Mouse (Mus musculus) c-Kit-negative CD71-positive TER-119-positive erythroid progenitor cells, embryonic 14.5 days (primary cell): ENCODE results near the gene Sppl2c.

Experiments
- DNase-seq: peaks from one replicate; pipeline ENCODE4 v3.0.0-alpha.2; 2013; ENCODE audit warnings: low read depth, low spot score

Sppl2c gene

DNA sequence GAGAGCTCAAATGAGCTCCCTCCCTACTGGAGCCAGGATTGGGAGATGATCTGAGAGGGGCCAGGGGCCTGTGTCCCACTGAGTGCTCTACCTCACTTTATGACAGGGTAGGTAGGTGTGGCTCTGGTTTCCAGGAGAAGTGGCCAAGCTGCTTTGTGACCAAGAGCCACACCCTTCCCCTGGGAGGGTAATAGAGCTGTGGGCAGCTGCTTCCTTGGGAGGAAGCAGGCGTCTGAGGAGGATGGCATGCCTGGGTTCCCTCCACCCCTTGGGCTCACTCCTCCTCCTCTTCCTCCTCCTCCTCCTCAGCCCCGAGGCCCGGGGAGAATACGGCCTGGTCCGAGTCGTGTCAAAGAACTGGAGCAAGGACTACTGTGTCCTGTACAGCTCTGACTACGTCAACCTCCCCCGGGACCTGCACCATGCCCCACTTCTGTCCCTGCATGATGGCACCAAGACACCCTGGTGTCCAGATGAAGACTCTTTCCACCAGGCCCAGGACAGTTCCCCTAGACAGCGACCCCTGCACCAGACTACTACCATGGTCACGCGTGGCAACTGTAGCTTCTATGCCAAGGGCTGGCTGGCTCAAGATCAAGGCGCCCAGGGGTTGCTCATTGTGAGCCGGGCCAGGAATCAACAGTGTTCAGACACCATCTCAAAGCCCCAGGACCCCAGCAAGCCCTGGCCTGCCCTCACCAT, at the start of gene Sppl2c:
Sppl2c (plus strand) TSS at position 193 of the 702 bp plus-strand sequence.
- no peak for DNase-seq

DNA sequence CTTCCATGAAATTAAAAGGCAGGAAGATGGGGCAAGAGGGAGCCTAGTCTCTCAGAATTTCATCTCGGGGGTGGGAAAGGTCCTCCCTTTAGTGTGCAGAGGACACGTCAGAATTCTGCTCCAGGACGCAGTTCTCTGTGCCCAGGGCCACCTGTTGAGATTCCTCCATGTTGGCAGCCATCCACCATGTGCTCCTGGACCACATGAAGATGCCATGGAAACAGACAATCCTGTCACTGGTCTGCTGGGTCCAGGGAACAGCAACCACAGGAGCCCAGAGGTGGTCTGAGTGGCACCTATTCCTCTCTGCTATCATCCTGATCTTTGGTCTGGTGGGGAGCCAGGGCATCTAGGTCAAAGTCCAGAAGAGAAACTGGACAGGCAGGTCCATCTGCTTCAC, 47.2 kb upstream of the Sppl2c start:
- DNase-seq = no peak

DNA sequence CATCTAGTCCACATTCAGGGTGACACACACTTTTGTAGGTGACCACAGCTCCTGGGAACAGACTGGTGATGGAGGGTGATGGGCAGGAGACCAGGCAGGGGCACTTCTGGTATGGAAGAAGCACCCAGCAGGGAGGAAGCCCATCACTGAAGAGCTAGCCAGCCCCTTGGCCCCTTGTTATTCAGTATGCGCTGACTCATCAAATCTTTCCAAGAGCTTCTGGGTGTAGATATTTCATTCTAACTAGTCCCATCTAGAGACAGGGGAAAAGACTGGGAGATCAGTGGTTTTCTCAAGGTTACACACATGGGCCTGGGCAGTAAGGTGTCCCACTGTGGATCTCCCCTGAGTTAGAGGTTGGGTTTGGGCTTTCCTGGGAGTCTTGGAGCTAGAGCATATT, 41.2 kb upstream of the Sppl2c start:
- no peak for DNase-seq

DNA sequence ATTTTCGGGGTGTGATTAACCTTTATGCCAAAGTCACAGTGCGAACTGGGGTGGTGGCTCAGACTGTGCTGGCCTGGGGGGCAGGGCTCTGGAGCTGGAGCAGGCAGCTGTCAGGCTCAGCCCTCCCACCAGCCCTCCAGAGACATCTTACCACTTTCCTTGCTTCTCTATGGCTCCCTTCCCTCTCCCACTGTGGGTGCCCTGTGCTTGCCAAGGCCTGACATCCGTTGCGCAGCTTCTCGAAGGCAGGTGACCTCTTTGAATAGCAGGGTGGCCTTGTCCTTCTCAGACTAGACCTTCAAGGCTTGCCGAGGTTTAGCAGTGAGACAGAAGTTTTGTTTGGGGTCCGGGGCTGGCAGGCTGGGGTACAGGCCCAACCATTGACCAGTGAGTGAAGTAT, 37.3 kb upstream of the Sppl2c start:
- no peak for DNase-seq

DNA sequence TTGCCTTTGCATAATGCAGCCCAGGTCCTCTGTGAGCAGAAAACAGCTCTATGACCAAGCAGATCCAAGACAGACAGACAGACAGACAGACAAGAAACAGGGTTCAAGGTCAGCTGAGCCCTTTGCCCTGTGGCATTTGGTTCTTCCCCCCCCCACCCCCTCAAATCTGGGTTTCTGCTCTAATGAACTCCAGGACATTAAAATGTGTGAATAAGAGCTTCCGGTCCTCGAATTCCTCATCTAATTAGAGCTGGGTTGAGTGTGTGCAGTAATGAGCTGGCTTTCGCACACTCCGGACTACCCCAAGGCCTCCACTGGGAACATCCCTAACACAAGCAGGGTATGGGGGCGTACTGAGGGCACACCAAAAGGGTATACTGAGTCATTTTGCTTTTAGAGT, 35.2 kb upstream of the Sppl2c start:
- DNase-seq = no peak

DNA sequence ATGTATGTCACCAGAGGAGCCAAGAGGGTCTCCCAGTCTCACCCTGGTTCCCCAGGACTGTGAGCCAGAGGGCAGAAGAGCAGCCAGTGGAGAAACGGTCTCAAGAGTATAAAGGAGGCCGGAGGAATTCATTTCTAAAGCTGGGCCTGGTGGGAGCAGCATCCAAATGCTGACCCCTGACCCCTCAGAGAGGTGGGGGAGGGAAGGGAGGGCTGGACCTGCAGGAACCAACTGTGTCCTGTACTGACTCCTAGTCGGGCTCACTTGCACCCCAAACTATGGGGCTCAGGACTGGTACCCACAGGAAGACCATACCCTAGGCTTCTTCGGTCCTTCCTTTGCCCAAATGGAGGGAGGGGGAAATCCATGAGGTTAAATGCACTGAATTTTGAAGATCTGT, 31.8 kb upstream of the Sppl2c start:
- no peak for DNase-seq

DNA sequence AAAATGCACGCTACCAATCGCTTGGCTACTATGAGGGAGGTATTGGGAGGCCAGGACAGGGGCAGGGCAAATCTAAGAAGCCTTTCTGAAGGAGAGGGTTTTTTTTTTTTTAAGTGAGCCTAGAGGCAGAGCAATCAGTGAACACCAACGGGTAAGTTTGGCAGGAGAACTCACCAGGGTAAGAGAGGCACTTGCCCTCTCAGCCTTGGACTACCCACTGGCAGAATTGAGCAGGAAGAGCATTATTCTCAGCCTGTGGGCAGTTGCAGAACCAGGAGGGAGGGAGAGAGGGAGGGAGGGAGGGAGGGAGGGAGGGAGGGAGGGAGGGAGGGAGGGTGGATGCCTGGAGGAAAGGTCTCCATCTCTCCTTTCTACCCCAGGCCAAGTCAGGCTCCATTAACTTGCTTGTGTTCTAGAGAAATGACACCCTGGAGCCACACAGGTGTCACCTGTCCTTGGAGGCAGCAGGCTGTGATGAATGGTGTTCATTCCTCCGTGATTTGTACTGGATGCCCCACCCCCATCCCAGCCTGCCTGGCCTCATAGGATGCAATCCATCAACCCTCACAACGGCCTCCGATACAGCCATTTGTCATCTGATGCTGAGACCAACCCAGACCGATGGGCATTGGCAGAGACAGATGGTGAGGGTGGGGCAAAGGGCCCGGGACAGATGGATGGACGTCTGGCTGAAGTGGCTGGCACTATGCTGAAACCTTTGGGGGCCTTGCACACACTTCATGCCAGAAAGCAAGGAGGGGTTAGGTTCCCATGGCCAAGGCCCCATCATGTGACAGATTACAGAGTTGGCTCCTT, 31.1 kb upstream of the Sppl2c start:
- DNase-seq = no peak

DNA sequence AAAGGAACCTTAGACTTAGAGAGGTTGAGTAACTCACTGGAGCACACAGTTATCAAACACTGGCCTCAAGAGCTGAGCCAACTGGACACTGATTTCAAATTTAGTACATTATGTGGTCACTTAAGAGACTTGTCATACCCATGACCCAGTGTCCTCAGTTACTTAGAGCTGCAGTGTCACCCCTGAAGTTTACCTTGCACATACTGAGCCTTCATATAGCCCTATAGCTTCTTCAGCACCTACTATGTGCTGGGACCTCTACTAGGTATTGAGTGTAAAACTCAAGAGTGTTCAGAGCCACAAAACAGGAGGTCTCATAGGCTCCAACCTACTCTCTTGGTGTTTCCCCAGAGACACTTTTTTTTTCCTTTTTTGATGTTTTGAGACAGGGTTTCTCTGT, 30.2 kb upstream of the Sppl2c start:
- DNase-seq = no peak

DNA sequence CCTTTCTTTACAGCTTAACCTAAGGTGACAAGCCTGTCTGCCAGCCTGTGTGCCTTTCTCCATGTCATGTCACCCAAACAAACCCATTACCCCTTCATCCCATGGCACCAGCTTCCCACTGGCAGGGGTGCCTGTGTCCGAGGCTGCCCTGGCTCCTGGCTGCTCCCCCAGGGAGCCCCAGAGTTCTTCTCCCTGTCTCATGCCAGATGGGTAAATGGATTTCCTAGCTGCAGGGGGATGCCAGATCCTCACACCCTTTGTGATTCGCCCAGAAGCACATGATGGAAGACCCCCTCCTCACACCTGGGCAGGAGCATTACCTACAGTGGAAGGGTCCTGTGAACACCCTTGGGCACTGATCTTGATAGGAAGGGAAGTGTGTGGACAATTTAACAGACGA, 29.7 kb upstream of the Sppl2c start:
- no peak for DNase-seq

DNA sequence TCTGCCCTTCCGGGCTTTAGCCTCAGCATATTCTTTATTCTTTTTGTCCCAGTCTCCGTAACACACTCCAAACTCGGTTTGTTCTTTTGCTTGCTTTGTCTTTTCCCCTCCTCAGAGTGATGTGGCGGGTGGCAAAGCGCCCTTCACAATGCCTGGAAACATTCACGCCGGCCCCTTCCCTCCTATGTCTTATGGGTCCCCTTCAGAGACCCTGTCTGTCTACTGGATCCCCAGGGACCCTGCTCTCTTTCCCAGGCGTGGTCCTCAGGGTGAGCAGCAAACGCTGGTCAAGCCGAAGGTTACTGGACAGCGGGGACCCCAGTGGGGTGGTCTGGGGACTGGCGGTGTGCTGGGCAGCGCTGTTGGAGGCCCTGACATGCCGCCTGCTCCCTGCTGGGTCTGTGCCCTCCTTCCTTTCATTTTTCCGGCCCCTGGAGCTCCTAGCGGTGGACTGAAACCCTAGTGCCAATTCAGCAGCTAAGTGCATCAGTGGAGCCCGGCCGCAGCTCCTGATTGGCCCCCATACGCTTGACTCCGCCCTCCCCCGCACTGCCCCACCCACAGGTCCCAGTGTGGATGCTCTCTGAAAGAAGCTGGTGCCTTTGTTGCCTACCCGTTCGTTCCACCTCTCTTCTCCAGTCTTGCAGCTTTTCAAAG, 28.4 kb upstream of the Sppl2c start:
- DNase-seq = no peak

DNA sequence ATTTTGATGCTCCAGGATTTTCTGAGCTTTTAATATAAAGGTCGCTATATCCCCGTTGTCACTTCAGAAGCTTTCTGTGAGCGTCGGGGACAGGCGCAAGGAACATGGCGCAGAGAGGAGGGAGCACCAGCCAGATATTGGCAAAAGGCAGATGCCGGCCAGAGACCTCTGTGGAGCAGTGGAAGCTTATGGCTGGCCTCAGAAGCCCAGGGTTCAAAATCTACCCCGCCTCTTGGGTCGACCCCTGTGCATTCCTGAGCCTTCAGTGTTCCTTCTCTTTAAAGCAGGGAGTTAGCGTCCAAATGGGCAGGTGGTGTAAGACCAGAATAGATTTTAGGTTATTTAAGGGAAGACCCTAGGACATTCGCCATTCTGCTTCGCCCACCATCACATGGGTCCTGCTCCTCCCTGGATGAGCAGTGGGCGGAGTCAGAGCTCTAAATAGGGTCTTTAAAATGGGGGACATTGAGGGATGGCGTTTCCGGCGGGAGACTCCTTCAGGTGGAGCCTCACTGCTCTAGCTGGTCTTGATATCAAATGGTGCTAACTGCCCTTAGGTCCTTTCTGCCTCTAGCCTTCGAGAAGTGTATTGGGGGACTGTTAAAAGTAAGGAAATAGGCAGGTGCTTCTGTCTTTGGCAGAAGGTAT, 27.7 kb upstream of the Sppl2c start:
- no peak for DNase-seq

DNA sequence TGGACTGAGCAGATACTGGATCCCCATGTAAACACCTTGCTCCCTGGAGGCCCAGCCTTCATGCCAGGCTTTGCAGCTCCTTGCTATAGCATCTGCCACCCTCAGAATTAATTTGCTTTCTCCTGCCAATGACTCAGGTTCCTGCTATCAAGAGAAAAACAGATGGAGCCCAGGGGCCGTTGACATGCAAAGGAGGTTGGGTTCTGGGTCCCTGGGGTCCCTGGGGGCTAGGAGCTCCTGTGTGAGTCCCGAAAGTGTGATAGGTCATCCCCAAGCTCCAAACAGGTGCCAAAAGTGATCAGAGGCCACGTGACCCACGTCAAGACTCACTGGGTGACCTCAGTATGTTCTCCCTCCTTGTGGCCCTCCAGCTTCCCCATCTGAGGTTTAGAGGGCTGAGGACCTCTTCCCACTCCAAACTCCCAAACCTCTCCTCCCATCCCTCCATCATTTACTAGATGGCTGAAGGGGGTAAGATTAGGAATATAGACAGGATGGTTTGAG, 26.3 kb upstream of the Sppl2c start:
- DNase-seq = no peak

DNA sequence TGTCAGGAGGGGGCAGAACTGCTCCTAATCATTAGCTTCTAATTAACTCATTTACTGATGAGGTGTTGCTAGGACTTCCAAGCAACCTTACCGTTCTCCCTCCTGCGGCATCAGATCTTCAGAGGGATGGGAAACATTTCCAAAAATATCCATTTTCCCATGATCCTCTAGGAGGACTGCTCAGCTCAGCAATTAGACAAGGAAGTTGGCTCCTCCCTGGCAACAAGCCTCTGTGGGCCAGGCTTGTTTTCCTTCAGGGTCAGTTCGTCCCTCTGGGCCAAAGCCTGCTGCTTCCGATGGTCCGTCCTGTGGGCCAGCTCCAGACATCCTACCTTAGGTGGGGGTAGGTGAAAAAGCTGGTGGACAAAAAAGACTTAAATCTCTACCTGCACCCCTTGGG, 25.0 kb upstream of the Sppl2c start:
- no peak for DNase-seq

DNA sequence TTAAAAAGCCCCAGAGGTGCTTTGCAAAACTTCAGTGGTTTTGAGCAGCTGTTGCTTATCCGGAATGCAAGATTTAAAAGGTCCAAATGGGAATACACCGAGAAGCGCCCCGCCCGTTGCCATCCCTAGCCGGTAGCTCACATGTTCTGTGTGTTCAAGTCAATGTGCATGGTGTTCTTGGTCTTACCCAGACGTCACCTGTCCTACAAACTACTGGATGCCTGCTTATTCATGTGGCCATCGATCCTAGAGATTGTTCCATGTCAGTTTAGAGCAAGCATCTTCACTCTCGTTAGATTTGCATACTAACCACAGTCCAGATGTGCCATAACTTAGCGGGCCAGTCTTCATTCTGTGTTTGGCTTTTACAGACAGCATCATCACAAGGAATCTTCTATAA, 21.9 kb upstream of the Sppl2c start:
- DNase-seq = no peak

DNA sequence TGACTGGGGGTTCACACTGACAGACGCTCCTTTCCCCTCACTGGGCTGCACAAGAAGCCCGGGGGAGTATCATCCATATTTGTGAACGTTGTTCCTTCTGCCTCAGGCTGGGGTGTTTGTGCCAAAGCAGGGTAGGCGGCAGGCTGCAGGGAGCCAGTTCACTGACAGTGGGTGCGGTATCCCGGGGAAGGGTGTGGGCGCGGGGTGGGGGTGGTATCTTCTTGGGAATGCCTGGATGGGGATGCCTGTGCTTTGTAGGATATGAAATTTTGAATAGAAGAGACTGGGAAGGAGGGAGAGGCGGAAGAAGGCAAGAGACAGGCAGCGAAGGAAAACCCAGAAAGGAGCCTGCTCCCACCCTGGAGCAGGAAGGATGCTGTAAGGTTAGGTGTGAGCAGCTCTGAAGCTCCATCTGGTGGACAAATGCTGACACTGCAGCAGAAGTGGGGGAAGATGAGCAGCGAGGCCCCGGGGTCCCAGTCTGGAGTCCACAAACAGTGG, 14.8 kb upstream of the Sppl2c start:
- DNase-seq = peak; percentile 20

DNA sequence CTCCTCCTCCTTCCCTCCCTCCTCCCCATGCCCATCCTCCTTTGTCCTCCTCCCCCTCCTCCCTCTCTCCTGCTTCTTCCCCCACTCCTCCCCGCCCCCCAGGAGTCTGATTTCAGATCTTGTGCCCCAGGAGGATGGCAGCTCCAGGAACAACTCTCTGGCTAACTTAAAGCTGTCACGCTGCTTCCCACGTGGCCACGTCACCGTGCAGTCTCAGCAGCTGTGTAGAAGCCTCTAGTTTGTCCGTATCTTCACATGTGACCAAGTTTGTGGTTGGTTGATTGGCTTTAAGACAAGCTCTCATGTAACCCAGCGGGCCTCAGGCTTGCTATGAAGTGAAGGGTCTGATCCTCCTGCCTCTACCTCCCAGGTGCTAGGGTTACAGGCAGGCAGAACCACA, 7.2 kb upstream of the Sppl2c start:
- DNase-seq = no peak

DNA sequence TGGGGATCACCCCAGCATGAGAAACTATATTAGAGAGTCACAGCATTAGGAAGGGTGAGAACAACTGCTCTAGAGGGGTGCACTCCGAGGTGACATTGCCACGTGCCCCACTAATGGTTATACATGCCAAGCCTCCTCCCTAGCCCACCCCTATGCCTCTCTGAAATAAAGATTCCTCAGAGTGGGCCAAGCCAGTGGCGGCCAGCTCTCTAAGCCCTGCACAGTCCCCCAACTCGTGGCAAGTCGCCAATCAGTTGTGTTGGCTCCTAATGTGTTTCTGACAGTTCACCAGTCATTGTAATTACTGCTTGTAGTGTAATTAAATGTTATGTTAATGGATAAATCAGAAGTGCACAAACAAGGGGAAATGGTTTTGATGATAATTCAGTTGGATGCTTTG, 6.3 kb upstream of the Sppl2c start:
- no peak for DNase-seq

DNA sequence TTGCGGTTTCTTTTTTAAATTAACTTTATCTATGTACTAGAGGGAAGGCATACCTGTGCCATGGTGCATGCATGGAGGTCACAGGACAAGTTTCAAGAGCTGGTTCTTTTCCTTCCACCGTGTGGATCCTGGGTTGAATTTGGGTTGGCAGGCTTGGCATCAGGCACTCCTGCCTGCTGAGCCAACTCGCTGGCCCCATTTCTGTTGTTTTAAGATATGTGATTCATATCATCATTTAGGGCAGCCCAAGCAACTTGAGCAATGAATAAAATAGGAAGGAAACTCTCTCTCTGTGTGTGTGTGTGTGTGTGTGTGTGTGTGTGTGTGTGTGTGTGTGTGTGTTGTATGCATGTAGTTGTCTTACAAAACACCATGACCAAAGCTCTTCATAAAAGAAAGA, 4.0 kb upstream of the Sppl2c start:
- no peak for DNase-seq

DNA sequence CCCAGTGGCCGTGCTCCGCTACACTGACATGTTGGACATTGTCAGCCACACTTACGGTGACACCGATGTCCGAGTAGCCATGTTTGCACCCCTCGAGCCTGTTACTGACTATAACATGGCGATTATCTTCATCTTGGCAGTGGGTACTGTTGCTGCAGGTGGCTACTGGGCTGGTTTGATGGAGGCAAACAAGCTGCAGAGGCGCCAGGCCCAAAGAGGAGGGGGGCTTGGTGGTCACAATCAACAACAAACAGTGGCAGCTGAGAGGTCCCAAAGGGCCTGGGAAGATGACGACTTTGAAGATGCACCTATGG, 667 bp downstream of the Sppl2c start:
- DNase-seq = no peak

DNA sequence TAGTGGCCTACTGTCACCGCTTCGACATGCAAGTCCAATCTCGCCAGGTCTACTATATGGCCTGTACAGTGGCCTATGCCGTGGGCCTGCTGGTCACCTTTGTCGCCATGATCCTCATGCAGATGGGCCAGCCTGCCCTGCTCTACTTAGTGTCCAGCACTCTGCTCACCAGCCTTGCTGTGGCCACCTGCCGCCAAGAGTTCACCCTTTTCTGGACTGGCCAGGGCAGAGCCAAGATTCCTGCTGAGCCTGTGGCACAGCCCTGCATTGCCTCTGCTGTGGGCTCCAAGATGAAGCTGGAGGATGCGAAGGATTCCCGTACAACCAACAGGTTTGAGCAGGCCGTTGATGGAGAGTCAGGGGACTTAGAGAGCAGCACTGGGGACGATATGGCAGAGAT, 1.6 kb downstream of the Sppl2c start:
- no peak for DNase-seq

DNA sequence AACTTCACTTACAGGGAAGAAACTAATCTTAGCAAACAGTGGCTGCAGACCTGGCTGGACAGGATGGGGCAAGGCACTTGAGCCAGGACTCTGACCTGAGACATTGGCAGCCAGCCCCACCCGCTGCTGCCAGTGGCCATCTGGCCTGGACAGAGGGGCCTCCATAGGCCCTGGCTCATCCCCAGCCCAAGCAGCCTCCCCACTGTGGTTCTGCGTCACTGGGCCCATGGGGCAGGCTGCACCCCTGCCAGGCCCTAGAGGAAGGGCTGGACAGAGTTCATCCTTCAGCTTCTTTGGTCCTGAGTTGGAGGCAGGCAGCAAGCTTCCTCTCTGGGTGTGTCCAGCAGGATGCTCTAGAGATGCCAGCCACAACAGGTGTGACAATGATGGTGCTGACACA, 3.9 kb downstream of the Sppl2c start:
- DNase-seq = no peak

DNA sequence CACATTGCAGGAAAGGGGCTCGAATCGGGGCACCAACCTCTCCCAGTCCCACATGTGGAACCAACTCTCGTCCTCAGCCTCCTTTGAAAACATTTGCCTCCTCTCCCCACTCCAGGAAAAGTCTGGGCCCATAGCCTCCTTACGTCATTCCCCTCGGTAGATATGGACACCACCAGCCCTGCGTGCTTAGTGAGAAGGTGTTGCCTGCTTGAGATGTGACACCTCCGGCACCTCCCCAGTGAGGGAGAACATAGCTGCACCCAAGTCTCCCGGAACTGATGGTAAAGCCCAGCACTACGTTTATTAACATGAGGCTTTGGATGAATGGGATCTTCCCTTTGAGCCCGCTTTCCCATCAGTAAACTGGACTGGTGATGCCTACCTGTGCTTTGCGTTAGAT, 9.3 kb downstream of the Sppl2c start:
- DNase-seq = no peak
